Mouse (Mus musculus): ENCODE data around the gene Chuk. TPM values are rescaled to one million over a fixed set of nuclear protein-coding genes. Genes with fewer than 3 reads are reported as not detected.
A peak's percentile ranks its signal among the peaks of the same experiment; 100 is the strongest.
"Not testable (repeated sequence)": the region's sequence is repeated elsewhere in the genome, so short reads cannot be mapped to it uniquely, and the experiment has no call there.

The Chuk gene
- polyA plus RNA-seq, 1 experiment from 2014 or later: 46.8 TPM

DNA sequence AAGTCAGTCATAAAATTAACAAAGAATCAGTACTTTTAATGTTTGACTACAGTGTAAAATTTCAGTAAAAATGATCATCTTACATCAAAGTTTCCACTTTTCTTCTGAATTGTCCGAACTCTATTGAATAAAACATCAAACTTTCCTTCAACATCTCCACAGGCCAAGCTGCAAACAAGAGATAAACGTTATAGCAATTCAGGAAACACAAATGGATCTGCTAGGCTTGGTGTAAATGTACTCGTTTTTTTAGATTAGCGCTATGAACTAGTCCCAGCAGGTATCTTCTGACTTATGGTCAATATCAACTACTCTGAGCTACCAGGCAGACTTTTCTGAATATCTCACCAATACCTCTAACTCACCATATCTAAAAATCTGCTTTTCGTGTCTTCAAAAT, 25.6 kb upstream of the Chuk start:
- Histone ChIP-seq H3K27ac (no peak overlapping the region), H3K9ac (no peak overlapping the region), H3K9me3 (no peaks in the 10 kb centered on the region), H3K4me1 (peaks cover 8% of the 10 kb centered on the region), H3K27me3 (no peaks in the 10 kb centered on the region), H3K4me3 (no peak overlapping the region), H3K36me3 (peaks cover 40% of the 10 kb centered on the region), H3K4me2 (replicated peaks) (no peak overlapping the region)
- no peak for ATAC-seq (ENCODE audit: low FRiP score, low read depth)
- WGBS: 89% methylated on average over 5 of the region's 5 CpGs

GRCm38 (mm10) chr19:44128560-44128959, 21.3 kb upstream of the Chuk start:
- H3K27me3 ChIP-seq: no peaks in the 10 kb centered on the region
- H3K4me3 ChIP-seq: no peak overlapping the region
- no peak for ATAC-seq (ENCODE audit: low FRiP score, low read depth)
- no peak overlapping the region for H3K9ac ChIP-seq
- H3K4me2 ChIP-seq (replicated peaks): no peak overlapping the region
- peaks cover 78% of the 10 kb centered on the region for H3K36me3 ChIP-seq
- no peaks in the 10 kb centered on the region for H3K4me1 ChIP-seq
- WGBS: 89% methylated on average over 2 of the region's 2 CpGs
- no peak overlapping the region for H3K27ac ChIP-seq
- H3K9me3 ChIP-seq: no peaks in the 10 kb centered on the region

- no peak overlapping the region for H3K4me3 ChIP-seq
- H3K4me2 ChIP-seq (replicated peaks): no peak overlapping the region
- ATAC-seq (ENCODE audit: low FRiP score, low read depth): no peak
- H3K9ac ChIP-seq: no peak overlapping the region
- H3K36me3 ChIP-seq: peaks cover 84% of the 10 kb centered on the region
- no peak overlapping the region for H3K27ac ChIP-seq
- H3K9me3 ChIP-seq: no peaks in the 10 kb centered on the region
- WGBS: 92% methylated on average over 10 of the region's 10 CpGs
- no peaks in the 10 kb centered on the region for H3K27me3 ChIP-seq
- H3K4me1 ChIP-seq: no peaks in the 10 kb centered on the region
Measured at GRCm38 (mm10) chr19:44127729-44128497, 20.6 kb upstream of the Chuk start.

GRCm38 (mm10) chr19:44121137-44121536, 13.9 kb upstream of the Chuk start:
- H3K36me3 ChIP-seq: peaks cover 84% of the 10 kb centered on the region
- ATAC-seq (ENCODE audit: low FRiP score, low read depth): no peak

GRCm38 (mm10) chr19:44120686-44121085, 13.4 kb upstream of the Chuk start:
- not testable (repeated sequence) for H3K9ac ChIP-seq; H3K9me3 ChIP-seq; H3K4me1 ChIP-seq; H3K27me3 ChIP-seq; H3K4me3 ChIP-seq; H3K4me2 ChIP-seq (replicated peaks); H3K27ac ChIP-seq; ATAC-seq (ENCODE audit: low FRiP score, low read depth)
- WGBS: 88% methylated on average over 8 of the region's 9 CpGs
- peaks cover 84% of the 10 kb centered on the region for H3K36me3 ChIP-seq

More at GRCm38 (mm10) chr19:44121137-44121536, 13.9 kb upstream of the Chuk start:
- H3K4me1 ChIP-seq: no peaks in the 10 kb centered on the region
- no peak overlapping the region for H3K27ac ChIP-seq
- no peaks in the 10 kb centered on the region for H3K27me3 ChIP-seq
- H3K4me3 ChIP-seq: no peak overlapping the region
- H3K9ac ChIP-seq: no peak overlapping the region
- 95% methylated on average over 7 of the region's 7 CpGs for WGBS
- no peak overlapping the region for H3K4me2 ChIP-seq (replicated peaks)
- no peaks in the 10 kb centered on the region for H3K9me3 ChIP-seq

- no peak overlapping the region for H3K27ac ChIP-seq
- H3K4me3 ChIP-seq: no peak overlapping the region
- H3K36me3 ChIP-seq: peaks cover 81% of the 10 kb centered on the region
- no peaks in the 10 kb centered on the region for H3K9me3 ChIP-seq
- H3K4me2 ChIP-seq (replicated peaks): no peak overlapping the region
- H3K27me3 ChIP-seq: no peaks in the 10 kb centered on the region
- no peaks in the 10 kb centered on the region for H3K4me1 ChIP-seq
- no peak overlapping the region for H3K9ac ChIP-seq
- no peak for ATAC-seq (ENCODE audit: low FRiP score, low read depth)
Measured at GRCm38 (mm10) chr19:44117793-44118192, 10.5 kb upstream of the Chuk start.

DNA sequence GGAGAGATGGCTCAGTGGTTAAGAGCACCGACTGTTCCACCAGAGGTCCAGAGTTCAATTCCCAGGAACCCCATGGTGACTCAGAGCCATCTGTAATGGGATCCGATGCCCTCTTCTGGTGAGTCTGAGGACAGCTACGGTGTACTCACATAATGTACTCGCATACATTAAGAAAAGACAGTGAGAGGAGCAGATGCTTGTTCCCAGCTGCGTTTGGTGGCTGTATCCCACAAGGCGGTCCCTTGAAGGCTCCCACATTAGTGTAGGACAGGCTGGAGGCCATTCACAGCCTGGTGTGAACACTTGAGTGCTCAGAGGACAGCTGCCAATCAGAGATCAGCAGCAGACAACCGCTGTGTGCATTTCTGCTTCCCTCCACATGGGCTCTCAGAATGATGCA, 4.4 kb upstream of the Chuk start:
- Histone ChIP-seq H3K4me2 (replicated peaks) (no peak overlapping the region), H3K27me3 (no peaks in the 10 kb centered on the region), H3K9ac (no peak overlapping the region), H3K36me3 (peaks cover 58% of the 10 kb centered on the region), H3K27ac (no peak overlapping the region), H3K4me3 (no peak overlapping the region), H3K4me1 (peaks cover 5% of the 10 kb centered on the region), H3K9me3 (no peaks in the 10 kb centered on the region)
- ATAC-seq (ENCODE audit: low FRiP score, low read depth): no peak
- 67% methylated on average over 7 of the region's 7 CpGs for WGBS

GRCm38 (mm10) chr19:44110356-44110755, 3.1 kb upstream of the Chuk start:
- no peak overlapping the region for H3K9ac ChIP-seq
- H3K9me3 ChIP-seq: no peaks in the 10 kb centered on the region
- 86% methylated on average over 9 of the region's 9 CpGs for WGBS
- no peak for ATAC-seq (ENCODE audit: low FRiP score, low read depth)
- H3K27ac ChIP-seq: no peak overlapping the region
- H3K4me1 ChIP-seq: peaks cover 18% of the 10 kb centered on the region
- H3K27me3 ChIP-seq: no peaks in the 10 kb centered on the region
- no peak overlapping the region for H3K4me3 ChIP-seq
- peaks cover 51% of the 10 kb centered on the region for H3K36me3 ChIP-seq
- no peak overlapping the region for H3K4me2 ChIP-seq (replicated peaks)

- Histone ChIP-seq H3K27me3 (no peaks in the 10 kb centered on the region), H3K4me1 (peaks cover 18% of the 10 kb centered on the region), H3K4me3 (no peak overlapping the region), H3K4me2 (replicated peaks) (no peak overlapping the region), H3K9me3 (no peaks in the 10 kb centered on the region), H3K9ac (no peak overlapping the region), H3K27ac (no peak overlapping the region), H3K36me3 (peaks cover 39% of the 10 kb centered on the region)
- no peak for ATAC-seq (ENCODE audit: low FRiP score, low read depth)
Measured at GRCm38 (mm10) chr19:44108996-44109395, 1.7 kb upstream of the Chuk start.

DNA sequence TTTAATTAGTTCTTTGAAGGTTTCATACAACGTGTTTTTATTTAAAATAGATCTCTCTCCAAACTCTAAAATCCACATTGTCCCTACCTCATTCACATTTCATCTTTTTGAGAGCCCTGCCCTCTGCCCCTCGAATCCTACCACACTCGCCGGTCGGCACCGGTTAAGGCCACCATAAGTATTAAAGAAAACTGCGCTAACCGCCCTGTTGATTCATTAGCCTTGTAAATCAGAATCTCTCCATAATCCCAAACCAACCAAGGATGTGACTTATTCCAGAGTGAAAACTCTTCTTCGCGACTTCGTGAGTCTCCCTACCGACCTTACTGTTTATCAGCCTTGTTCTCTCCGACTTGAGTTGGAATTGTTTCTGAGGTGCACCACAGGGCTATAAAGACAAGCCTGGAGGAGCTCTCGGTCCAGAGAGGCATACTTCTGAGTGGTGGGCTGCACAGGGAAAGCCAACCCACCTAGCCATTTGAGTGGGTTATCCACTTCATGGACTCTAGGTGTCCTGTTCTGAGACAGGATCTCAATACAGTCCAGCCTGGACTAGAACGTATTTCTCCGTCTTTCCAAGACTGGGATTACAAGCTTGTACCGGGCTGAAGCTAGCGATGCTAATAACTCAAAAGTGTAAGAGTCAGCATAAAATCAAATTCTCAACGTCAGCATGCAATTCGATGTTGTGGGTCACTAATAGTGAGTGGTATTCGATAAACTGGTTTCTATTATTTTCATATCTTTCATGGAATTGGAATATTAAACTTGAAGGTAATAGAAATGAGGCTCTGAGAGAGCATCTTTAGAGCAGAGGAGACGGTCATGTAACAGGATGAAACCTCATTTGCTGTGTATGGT, 611 bp upstream of the Chuk start:
- WGBS: 28% methylated on average over 22 of the region's 22 CpGs
- Histone ChIP-seq H3K4me2 (replicated peaks) (peak overlapping the region; percentile 94), H3K36me3 (peaks cover 30% of the 10 kb centered on the region), H3K9ac (peak overlapping the region; percentile 96), H3K4me1 (peaks cover 18% of the 10 kb centered on the region), H3K27ac (0 out of 2 replicates have a peak overlapping the region, but pooled peaks have one; percentile 8), H3K9me3 (no peaks in the 10 kb centered on the region), H3K27me3 (no peaks in the 10 kb centered on the region), H3K4me3 (peak overlapping the region; percentile 91)
- peak; percentile 25; the same call in 1 of the 2 replicates for ATAC-seq (ENCODE audit: low FRiP score, low read depth)

DNA sequence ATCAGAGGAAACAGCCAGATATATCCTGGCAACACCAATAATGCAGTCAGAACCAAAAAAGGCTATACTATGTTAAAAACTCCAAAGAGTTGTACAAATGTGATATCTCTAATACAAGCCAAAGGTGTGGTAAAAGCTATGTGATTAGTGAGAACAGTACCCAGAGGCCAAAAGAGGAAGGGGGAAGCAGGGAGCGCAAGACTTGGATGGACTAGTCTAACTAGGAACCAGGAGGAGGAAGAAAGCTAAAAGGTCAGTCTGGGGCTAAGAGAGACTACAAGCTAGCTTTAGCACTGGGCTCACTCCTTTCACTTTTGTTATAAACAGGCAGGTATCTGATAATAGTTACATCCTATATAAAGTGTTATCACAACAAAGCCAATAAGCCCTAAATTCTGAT, 2.9 kb downstream of the Chuk start:
- Histone ChIP-seq H3K36me3 (peaks cover 19% of the 10 kb centered on the region), H3K9ac (no peak overlapping the region), H3K4me1 (peaks cover 18% of the 10 kb centered on the region), H3K4me3 (no peak overlapping the region), H3K27ac (no peak overlapping the region), H3K27me3 (no peaks in the 10 kb centered on the region), H3K4me2 (replicated peaks) (no peak overlapping the region), H3K9me3 (no peaks in the 10 kb centered on the region)
- no peak for ATAC-seq (ENCODE audit: low FRiP score, low read depth)
- 92% methylated on average over 1 of the region's 1 CpGs for WGBS

GRCm38 (mm10) chr19:44103001-44103400, 4.3 kb downstream of the Chuk start:
- Histone ChIP-seq H3K9me3 (no peaks in the 10 kb centered on the region), H3K4me3 (no peak overlapping the region), H3K4me1 (peaks cover 17% of the 10 kb centered on the region), H3K36me3 (peaks cover 26% of the 10 kb centered on the region), H3K4me2 (replicated peaks) (no peak overlapping the region), H3K9ac (no peak overlapping the region), H3K27me3 (no peaks in the 10 kb centered on the region), H3K27ac (no peak overlapping the region)
- WGBS: 89% methylated on average over 3 of the region's 3 CpGs
- ATAC-seq (ENCODE audit: low FRiP score, low read depth): no peak

Measured in limb, embryonic 13.5 days (tissue).